Mouse (Mus musculus) small intestine, adult 2 months (tissue): ENCODE data around the gene Eif6.

Experiments
- CTCF ChIP-seq: fragments of 200-500 bp; IDR thresholded peaks from 2 replicates; pipeline ENCODE4 v1.5.1; 2012; ENCODE audit warnings: low read depth, mild to moderate bottlenecking, control low read depth, inconsistent platforms, low read length, moderate library complexity, mixed read lengths; ENCODE audit not compliant: insufficient replicate concordance, insufficient read length; ENCODE audit errors: extremely low read depth
- POLR2A ChIP-seq: fragments of 200-500 bp; IDR thresholded peaks from 2 replicates; pipeline ENCODE4 v1.6.1; 2012; ENCODE audit warnings: low read depth, mild to moderate bottlenecking, control low read depth, inconsistent platforms, low read length, moderate library complexity

- TF ChIP-seq CTCF (no peak), POLR2A (no peak)
Observed at GRCm38 (mm10) chr2:155794674-155795445, 31.9 kb downstream of the Eif6 start.
